Mouse (Mus musculus) megakaryocyte, adult 5-6 weeks (primary cell): Measurements from ENCODE around the gene Hapln2. TPM values are rescaled to one million over a fixed set of nuclear protein-coding genes. Genes with fewer than 3 reads are reported as not detected.

Source experiments
- ATAC-seq: 2 replicates; pipeline ENCODE4 v1.8.0; 2016; ENCODE audit warnings: mild to moderate bottlenecking, inconsistent platforms; ENCODE audit not compliant: poor library complexity, severe bottlenecking
- total RNA-seq, 2 experiments: library from RNA; stranded (forward) in 1 of 2; stranded (reverse) in 1 of 2; fragments of 153-499, 151-499 nt in 1 of 2; fragments of 221-1000, 200-1000 nt in 1 of 2; gene quantifications; 2 replicates each; pipeline versions ENCODE4 v1.2.3 to v1.2.4; 2015 to 2017

Hapln2 gene
- total RNA-seq, 2 experiments from 2014 or later: not detected

- no peak for ATAC-seq
These were observed 45.2 kb downstream of the Hapln2 start for GRCm38 (mm10) chr3:87981894-87982835.

GRCm38 (mm10) chr3:87981214-87981760 is 46.1 kb downstream of the Hapln2 start:
- no peak for ATAC-seq

- no peak for ATAC-seq
These were observed 46.7 kb downstream of the Hapln2 start for GRCm38 (mm10) chr3:87980728-87981127.

- no peak for ATAC-seq
These were observed 47.3 kb downstream of the Hapln2 start for GRCm38 (mm10) chr3:87980085-87980484.

- no peak for ATAC-seq
These were observed 47.9 kb downstream of the Hapln2 start for GRCm38 (mm10) chr3:87979493-87979892.

GRCm38 (mm10) chr3:87974381-87974987 is 52.9 kb downstream of the Hapln2 start:
- ATAC-seq: no peak

- no peak for ATAC-seq
These were observed 53.6 kb downstream of the Hapln2 start for GRCm38 (mm10) chr3:87973593-87974380.

- ATAC-seq: no peak
These were observed 54.6 kb downstream of the Hapln2 start for GRCm38 (mm10) chr3:87972776-87973175.

GRCm38 (mm10) chr3:87972203-87972664 is 55.1 kb downstream of the Hapln2 start:
- ATAC-seq: no peak

Other genes starting within 250 kb of the Hapln2 start
- gene Ntrk1, start 232.4 kb downstream of the Hapln2 start, total RNA-seq (2015): not detected in 2 replicates
- gene Ntrk1, start 232.4 kb downstream of the Hapln2 start, total RNA-seq (2017): not detected in 2 replicates
- gene Insrr, start 230.6 kb downstream of the Hapln2 start, total RNA-seq (2015): not detected in 2 replicates
- gene Insrr, start 230.6 kb downstream of the Hapln2 start, total RNA-seq (2017): not detected in 2 replicates
- 1.9 and 4.8 TPM in 2 replicates for gene Pear1, start 203.3 kb downstream of the Hapln2 start, total RNA-seq (2015)
- gene Pear1, start 203.3 kb downstream of the Hapln2 start, total RNA-seq (2017): 0.77 and 2.6 TPM in 2 replicates
- 1.9 and 2.7 TPM in 2 replicates for gene Sh2d2a, start 180.8 kb downstream of the Hapln2 start, total RNA-seq (2015)
- gene Sh2d2a, start 180.8 kb downstream of the Hapln2 start, total RNA-seq (2017): 0.70 and 1.4 TPM in 2 replicates
- gene Prcc, start 142.0 kb downstream of the Hapln2 start, total RNA-seq (2015): 16.8 and 18.9 TPM in 2 replicates
- gene Prcc, start 142.0 kb downstream of the Hapln2 start, total RNA-seq (2017): 18.5 and 22.2 TPM in 2 replicates
- gene Hdgf, start 121.3 kb downstream of the Hapln2 start, total RNA-seq (2015): 131 and 154 TPM in 2 replicates
- gene Hdgf, start 121.3 kb downstream of the Hapln2 start, total RNA-seq (2017): 217 and 229 TPM in 2 replicates
- 134 and 135 TPM in 2 replicates for gene Mrpl24, start 108.1 kb downstream of the Hapln2 start, total RNA-seq (2015)
- 99.8 and 106 TPM in 2 replicates for gene Mrpl24, start 108.1 kb downstream of the Hapln2 start, total RNA-seq (2017)
- 27.5 and 28.8 TPM in 2 replicates for gene Isg20l2, start 97.3 kb downstream of the Hapln2 start, total RNA-seq (2015)
- 25.0 and 26.3 TPM in 2 replicates for gene Isg20l2, start 97.3 kb downstream of the Hapln2 start, total RNA-seq (2017)
- 7.2 and 7.8 TPM in 2 replicates for gene Rrnad1, start 96.9 kb downstream of the Hapln2 start, total RNA-seq (2015)
- gene Rrnad1, start 96.9 kb downstream of the Hapln2 start, total RNA-seq (2017): 8.7 and 10.2 TPM in 2 replicates
- gene Crabp2, start 78.9 kb downstream of the Hapln2 start, total RNA-seq (2015): 1.3 TPM in 1 of 2 replicates, not detected in the other
- gene Crabp2, start 78.9 kb downstream of the Hapln2 start, total RNA-seq (2017): not detected in 2 replicates
- not detected in 2 replicates for gene Nes, start 56.5 kb downstream of the Hapln2 start, total RNA-seq (2015)
- not detected in 2 replicates for gene Nes, start 56.5 kb downstream of the Hapln2 start, total RNA-seq (2017)
- not detected in 2 replicates for gene Bcan, start 27.4 kb downstream of the Hapln2 start, total RNA-seq (2015)
- gene Bcan, start 27.4 kb downstream of the Hapln2 start, total RNA-seq (2017): not detected in 2 replicates
- gene Gpatch4, start 15.5 kb upstream of the Hapln2 start, total RNA-seq (2015): 7.3 TPM in 2 replicates
- gene Gpatch4, start 15.5 kb upstream of the Hapln2 start, total RNA-seq (2017): 9.5 and 10.1 TPM in 2 replicates
- 48.2 and 56.4 TPM in 2 replicates for gene Naxe, start 30.9 kb upstream of the Hapln2 start, total RNA-seq (2015)
- 17.8 and 29.3 TPM in 2 replicates for gene Naxe, start 30.9 kb upstream of the Hapln2 start, total RNA-seq (2017)
- not detected in 2 replicates for gene Ttc24, start 50.7 kb upstream of the Hapln2 start, total RNA-seq (2015)
- not detected in 2 replicates for gene Ttc24, start 50.7 kb upstream of the Hapln2 start, total RNA-seq (2017)
- 13.5 and 16.3 TPM in 2 replicates for gene Iqgap3, start 54.4 kb upstream of the Hapln2 start, total RNA-seq (2015)
- gene Iqgap3, start 54.4 kb upstream of the Hapln2 start, total RNA-seq (2017): 26.3 and 27.8 TPM in 2 replicates
- gene Mef2d, start 114.8 kb upstream of the Hapln2 start, total RNA-seq (2015): 73.3 and 77.4 TPM in 2 replicates
- 29.2 and 42.0 TPM in 2 replicates for gene Mef2d, start 114.8 kb upstream of the Hapln2 start, total RNA-seq (2017)
- gene Rhbg, start 227.1 kb upstream of the Hapln2 start, total RNA-seq (2015): not detected in 2 replicates
- not detected in 2 replicates for gene Rhbg, start 227.1 kb upstream of the Hapln2 start, total RNA-seq (2017)